Mouse (Mus musculus): ENCODE measurements around the gene Stab2.

Gene Stab2

DNA sequence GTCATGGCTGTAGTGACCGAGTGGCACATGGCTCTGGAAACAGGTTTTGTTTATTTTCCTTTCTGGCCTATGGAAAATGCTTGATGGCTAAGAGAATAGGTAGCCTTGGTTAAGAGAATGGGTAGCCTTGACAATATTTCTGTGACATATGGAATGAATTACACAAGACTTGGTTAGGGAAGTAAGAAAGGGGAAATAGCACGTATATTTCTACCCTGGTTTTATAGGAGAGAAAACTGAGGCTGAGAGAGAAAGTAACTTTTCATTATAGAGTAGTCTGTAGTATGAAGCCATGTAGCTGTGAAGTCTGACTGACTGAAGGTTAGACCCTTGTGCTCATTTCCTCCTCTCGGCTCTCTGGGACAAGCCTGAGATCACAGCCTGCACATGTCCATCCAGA, 180.9 kb downstream of the Stab2 start:
- no peak for DNase-seq (ENCODE audit: low read depth, low spot score)

- no peak for DNase-seq (ENCODE audit: low read depth, low spot score)
Measured at GRCm38 (mm10) chr10:86825871-86826522, 181.8 kb downstream of the Stab2 start.

- DNase-seq (ENCODE audit: low read depth, low spot score) = no peak
Measured at GRCm38 (mm10) chr10:86824871-86825270, 183.0 kb downstream of the Stab2 start.

DNA sequence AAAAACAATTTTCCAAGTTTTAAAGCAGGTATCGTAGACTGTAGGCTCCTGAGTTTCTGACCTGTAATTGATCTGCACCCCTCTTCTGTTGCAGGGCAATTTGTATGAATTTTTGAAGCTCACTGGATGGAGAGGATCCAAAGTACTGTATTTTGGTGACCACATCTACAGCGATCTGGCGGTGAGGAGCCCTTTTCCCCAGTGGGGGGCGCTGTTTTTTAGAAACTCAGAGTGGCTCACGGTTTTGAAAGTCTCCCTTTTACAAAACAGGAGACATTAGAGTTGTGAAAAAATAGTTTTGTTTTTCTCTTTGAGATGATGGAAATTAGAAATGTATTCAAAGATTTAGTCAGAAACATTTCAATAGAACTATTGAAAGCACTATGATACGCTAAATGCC, 183.7 kb downstream of the Stab2 start:
- no peak for DNase-seq (ENCODE audit: low read depth, low spot score)

DNA sequence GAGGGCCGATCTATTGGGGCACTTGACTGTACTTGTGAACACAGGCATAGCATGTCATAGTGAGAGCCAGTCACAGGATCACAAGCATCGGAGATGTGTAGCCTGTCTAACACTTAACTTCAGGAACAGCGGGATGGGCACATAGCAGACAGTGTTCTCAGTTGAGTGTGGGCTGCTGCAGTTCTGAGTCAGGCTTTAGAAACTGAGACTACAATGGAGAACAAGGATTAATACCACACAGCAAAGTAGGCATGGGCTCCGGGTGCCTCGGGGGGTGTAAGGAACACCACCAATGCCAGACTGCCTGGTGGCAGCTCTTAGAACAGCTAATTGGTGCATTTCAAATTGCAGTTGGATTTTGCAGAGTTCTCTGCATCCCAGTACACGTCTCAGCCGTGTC, 186.8 kb downstream of the Stab2 start:
- no peak for DNase-seq (ENCODE audit: low read depth, low spot score)

DNA sequence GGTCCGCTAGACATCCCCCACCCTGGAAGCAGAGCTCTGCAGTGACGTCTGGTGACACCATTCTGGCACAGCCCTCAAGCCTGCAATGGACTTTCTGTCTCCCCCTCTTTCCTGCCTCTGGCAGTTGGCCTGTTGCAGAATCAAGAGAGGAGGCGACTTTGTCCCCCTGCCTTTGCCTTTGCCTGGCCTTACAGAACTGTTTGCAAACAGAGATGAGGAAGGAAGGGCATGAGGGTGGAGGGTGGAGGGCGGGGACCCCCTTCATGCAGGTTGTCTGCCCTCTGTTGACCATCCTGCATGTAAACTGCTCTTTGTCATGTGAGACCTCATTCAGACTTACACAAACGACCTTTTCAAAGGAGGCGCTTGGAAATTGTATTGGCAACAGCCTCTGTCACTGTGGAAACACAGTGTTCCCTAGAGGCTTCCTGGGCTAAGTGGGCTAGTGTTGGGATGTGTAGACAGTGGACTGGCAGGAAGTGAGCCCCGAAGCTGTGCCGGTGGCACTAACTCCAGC, 188.1 kb downstream of the Stab2 start:
- no peak for DNase-seq (ENCODE audit: low read depth, low spot score)

GRCm38 (mm10) chr10:86815133-86815532, 192.7 kb downstream of the Stab2 start:
- DNase-seq (ENCODE audit: low read depth, low spot score) = no peak

GRCm38 (mm10) chr10:86814292-86815131, 193.3 kb downstream of the Stab2 start:
- no peak for DNase-seq (ENCODE audit: low read depth, low spot score)

GRCm38 (mm10) chr10:86810612-86811011, 197.2 kb downstream of the Stab2 start:
- DNase-seq (ENCODE audit: low read depth, low spot score) = no peak

- DNase-seq (ENCODE audit: low read depth, low spot score) = no peak
Measured at GRCm38 (mm10) chr10:86810000-86810399, 197.8 kb downstream of the Stab2 start.

GRCm38 (mm10) chr10:86808013-86808758, 199.6 kb downstream of the Stab2 start:
- DNase-seq (ENCODE audit: low read depth, low spot score) = no peak

DNA sequence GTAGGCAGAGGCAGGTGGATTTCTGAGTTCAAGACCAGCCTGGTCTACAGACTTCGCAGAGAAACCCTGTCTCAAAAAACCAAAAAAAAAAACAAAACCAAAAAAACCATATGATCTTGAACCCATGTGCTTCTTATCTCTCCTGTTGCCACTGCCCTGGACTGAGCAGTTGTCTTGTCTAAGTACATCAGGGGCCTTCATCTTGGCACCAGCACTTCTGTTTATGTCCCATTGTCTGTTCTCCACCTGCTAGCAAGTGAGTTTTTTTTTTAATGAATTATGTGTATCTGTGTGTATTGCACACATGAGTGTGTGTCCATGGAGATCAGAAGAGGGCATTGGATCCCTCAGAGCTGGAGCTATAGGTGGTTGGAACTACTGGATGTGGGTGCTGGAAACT, 200.5 kb downstream of the Stab2 start:
- DNase-seq (ENCODE audit: low read depth, low spot score) = no peak

DNA sequence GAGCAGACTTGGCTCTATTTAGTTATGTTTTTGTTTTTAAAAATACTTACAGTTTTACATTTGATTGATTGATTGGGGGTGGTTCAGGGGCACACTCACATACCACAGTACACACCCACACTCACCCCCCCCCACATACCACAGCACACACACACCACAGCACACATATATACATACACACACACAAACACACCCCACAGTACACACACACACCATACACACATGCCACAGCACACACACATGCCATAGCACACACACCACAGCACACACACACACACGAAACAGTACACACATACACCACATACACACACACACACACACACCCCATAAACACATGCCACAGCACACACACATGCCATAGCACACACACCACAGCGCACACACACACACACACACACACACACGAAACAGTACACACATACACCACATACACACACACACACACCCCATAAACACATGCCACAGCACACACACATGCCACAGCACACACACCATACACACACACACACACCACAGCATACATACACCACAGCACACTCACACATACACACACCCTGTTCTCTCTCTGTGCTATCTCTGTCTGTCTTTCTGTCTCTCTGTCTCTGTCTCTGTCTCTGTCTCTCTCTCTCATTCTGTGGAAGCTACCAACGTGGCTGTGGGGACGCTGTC, 211.6 kb downstream of the Stab2 start:
- DNase-seq (ENCODE audit: low read depth, low spot score) = no peak

DNA sequence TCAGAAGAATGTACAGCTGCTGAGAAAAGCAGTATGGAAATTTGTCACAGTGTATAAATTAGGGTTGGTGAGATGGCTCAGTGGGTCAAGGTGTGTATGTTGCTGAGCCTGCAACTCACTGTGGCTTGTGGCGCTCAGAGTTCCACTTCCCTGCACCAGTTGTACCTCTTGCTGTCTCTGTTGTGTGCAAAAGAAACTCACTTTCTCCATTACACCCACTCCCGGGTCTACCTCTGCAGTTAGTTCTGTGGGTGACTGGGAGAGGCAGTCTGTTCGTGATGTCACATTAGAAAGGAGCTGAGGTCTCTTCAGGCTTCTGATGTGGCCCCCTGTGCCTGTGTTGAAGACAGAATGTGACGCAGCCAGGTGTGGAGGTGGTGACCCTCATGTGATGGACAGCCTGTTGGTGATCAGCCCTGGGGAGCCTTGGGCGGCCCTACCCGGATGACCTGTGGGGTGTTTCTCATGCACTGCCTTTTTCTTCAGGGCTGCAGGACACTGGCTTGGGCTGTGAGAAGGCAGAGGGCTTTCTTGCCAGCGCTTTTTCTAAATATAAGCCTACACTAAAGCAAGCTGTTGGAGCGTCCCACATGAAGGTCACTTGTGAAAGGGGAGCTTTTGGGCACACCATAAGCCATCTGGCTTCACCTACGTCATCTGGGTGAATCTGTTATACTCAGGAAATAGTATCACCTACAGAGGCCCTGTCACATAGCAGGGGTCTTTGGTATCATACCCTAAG, 212.9 kb downstream of the Stab2 start:
- DNase-seq (ENCODE audit: low read depth, low spot score) = no peak

DNA sequence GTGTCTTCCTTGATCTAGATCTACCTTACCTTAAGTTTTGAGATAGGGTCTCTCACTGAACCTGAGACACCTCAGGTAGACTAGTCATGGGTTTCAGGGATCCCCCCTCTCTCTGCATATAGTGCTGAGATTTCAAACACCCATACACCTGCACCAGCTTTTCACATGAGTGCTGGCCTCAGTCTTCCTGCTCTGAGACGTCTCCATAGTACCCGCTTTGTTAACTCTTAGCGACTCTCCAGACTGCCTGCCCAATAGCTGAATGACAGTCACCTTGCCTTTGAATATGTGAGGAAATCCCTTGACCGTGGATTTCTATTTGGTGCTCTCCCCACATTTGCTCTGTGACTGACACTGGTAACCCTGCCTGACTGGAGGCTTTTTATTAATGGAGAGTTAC, 213.6 kb downstream of the Stab2 start:
- DNase-seq (ENCODE audit: low read depth, low spot score) = no peak

DNA sequence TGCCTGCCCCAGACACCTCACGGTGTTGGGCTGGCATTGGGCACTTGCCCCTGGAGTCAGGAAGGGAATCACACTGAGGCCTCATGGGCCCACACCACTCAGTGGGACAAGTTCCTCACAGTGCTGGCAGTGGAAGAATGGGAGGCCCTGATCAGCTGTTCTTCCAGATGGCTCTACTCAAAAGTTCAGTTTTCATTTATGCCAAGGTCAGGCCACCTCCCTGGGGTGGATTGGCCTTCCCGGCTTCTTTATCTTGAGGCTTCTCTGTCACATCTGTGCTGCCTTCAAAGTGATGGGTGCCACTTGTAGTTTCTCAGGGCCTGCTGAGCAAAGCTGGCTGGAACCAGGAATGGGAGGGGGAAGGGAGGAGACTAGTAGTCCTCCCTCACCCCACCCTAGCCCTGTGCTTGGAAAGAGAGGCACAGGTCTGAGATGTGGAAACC, 214.3 kb downstream of the Stab2 start:
- no peak for DNase-seq (ENCODE audit: low read depth, low spot score)

DNA sequence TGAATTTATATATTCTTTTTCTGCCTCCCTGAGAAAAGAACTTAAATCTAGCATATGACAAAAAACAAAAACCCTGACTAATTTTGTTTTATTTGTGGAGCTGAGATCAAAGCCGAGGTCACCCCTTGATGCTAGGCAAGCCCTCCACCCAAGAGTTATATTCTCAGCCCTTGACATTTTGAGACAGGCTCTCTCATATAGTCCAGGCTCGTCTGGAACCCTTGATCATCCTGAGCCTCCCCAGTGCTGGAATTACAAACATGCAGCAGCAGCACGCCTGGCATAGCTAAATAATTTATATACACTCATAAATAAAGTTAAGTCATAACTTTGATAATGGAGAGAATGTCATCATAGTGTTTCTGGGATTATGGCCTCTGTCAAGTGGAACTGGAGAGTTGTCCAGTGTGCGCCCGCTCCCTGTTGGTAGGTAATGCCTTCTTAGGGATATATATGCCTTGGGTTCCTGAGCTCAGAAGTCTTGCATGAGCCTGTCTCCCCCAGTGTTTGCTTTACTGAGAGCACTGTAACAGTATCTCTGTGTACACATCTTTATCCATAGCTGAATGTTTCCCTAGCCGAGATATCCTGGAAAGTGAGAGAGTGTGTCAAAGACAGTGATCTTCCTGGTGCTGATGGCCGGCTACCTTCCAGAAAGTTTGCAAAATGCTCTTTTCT, 216.2 kb downstream of the Stab2 start:
- no peak for DNase-seq (ENCODE audit: low read depth, low spot score)
